In the genomic region with DNA sequence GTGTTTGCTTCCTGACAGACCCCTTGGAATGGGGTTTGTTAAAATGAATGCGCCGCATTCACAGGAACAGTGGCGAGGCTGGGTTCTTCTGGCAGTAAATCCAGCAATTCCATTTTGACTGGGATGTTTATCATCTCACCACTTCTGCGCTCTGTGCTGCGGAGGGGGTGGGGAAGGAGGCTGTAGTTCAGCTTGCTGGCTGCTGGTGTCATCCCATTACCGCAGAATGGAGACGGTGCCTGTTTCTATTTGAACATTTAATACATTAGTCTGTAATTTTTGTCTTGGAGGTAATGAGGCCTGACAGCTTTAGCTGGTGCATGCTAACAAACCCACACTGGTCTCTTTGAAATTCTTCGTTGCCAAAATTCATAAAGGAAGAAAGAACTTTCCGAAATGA, we compare ENCODE assay signal across 9 mouse cellular contexts.
DNase-seq lines count a peak whose midpoint lies in the region; ATAC-seq and TF ChIP-seq lines count a peak whose summit lies in the region.
"Had no signal": no experiment of that assay in that cellular context is flagged by ENCODE, and none has a peak within 500 bp of the region (broad histone marks: within the 10 kb centered on the region; RNA-seq: fewer than 3 reads in every experiment).

No protein-coding gene starts in this region.

- H3K27ac ChIP-seq in liver, embryonic 14.5 days: no peak overlapping the region
- no peak overlapping the region for H3K27ac ChIP-seq in liver, embryonic 12.5 days
- H3K27ac ChIP-seq in neural tube, embryonic 13.5 days (replicated peaks): no peak overlapping the region
- H3K27ac ChIP-seq: macrophage had no signal

- peak; percentile 12; the same call in 1 of the 2 replicates for TF ChIP-seq CTCF in liver, embryonic 14.5 days (IDR thresholded peaks at IDR 0.05; ENCODE audit: low read depth)

- H3K4me3 ChIP-seq in liver, embryonic 14.5 days (ENCODE audit: insufficient read depth in 1 of 2, low read depth in 2 of 2, low read length in 2 of 2): no peak overlapping the region
- no peak overlapping the region for H3K4me3 ChIP-seq in liver, embryonic 12.5 days
- no peak overlapping the region; the same call in 1 of the 2 replicates for H3K4me3 ChIP-seq in neural tube, embryonic 13.5 days

- no peak overlapping the region for H3K4me2 ChIP-seq in liver, embryonic 14.5 days (ENCODE audit: low read depth)
- no peak overlapping the region for H3K4me2 ChIP-seq in liver, embryonic 12.5 days
- peak overlapping the region; percentile 36 for H3K4me2 ChIP-seq in neural tube, embryonic 13.5 days

- no peak for TF ChIP-seq EP300 in liver, embryonic 14.5 days (IDR thresholded peaks at IDR 0.05; ENCODE audit: low read depth)

- no peaks in the 10 kb centered on the region for H3K4me1 ChIP-seq in liver, embryonic 14.5 days (replicated peaks; ENCODE audit: control insufficient read depth in 2 of 2, insufficient read depth in 2 of 2, low read length in 1 of 2)
- H3K4me1 ChIP-seq in liver, embryonic 12.5 days: no peaks in the 10 kb centered on the region
- peaks cover 9% of the 10 kb centered on the region for H3K4me1 ChIP-seq in neural tube, embryonic 13.5 days (replicated peaks)

- H3K9me3 ChIP-seq in liver, embryonic 14.5 days (ENCODE audit: control insufficient read depth, low read length): no peaks in the 10 kb centered on the region
- H3K9me3 ChIP-seq in liver, embryonic 12.5 days (replicated peaks): no peaks in the 10 kb centered on the region
- H3K9me3 ChIP-seq in neural tube, embryonic 13.5 days: no peaks in the 10 kb centered on the region

- H3K36me3 ChIP-seq in liver, embryonic 14.5 days (replicated peaks; ENCODE audit: control insufficient read depth, insufficient read depth, low read depth): no peaks in the 10 kb centered on the region
- H3K36me3 ChIP-seq in liver, embryonic 12.5 days: no peaks in the 10 kb centered on the region
- no peaks in the 10 kb centered on the region for H3K36me3 ChIP-seq in neural tube, embryonic 13.5 days

- no peaks in the 10 kb centered on the region for H3K27me3 ChIP-seq in liver, embryonic 14.5 days (ENCODE audit: control insufficient read depth, insufficient read depth, low read length)
- no peaks in the 10 kb centered on the region for H3K27me3 ChIP-seq in liver, embryonic 12.5 days (replicated peaks)
- H3K27me3 ChIP-seq in neural tube, embryonic 13.5 days: no peaks in the 10 kb centered on the region

- no peak overlapping the region for H3K9ac ChIP-seq in liver, embryonic 14.5 days (replicated peaks)
- H3K9ac ChIP-seq in liver, embryonic 12.5 days: no peak overlapping the region
- H3K9ac ChIP-seq in neural tube, embryonic 13.5 days: no peak overlapping the region

- WGBS in liver, embryonic 14.5 days (ENCODE audit: insufficient replicate concordance): 60% methylated on average over 9 of the region's 9 CpGs
- WGBS in liver, embryonic 12.5 days (ENCODE audit: insufficient replicate concordance): 44% methylated on average over 9 of the region's 9 CpGs
- 26% methylated on average over 9 of the region's 9 CpGs for WGBS in neural tube, embryonic 13.5 days

- no peak for ATAC-seq in liver, embryonic 14.5 days (ENCODE audit: insufficient read depth)
- no peak for ATAC-seq in liver, embryonic 12.5 days
- ATAC-seq in neural tube, embryonic 13.5 days (ENCODE audit: low read depth): peak; percentile 92

- no peak for DNase-seq in liver, embryonic 14.5 days (ENCODE audit: low read depth in 3 of 3, low spot score in 3 of 3)
- DNase-seq in cerebellum, postnatal 14 days: peak; percentile 81
- DNase-seq in frontal cortex, postnatal 10 days (ENCODE audit: low spot score in 2 of 2): peak; percentile 67 to 69
- peak; percentile 77 to 82 for DNase-seq in layer of hippocampus, postnatal 10 days (ENCODE audit: low spot score in 2 of 2)
- DNase-seq in T-cell, adult 2 months (ENCODE audit: low spot score): no peak
- DNase-seq in heart, adult 11 months: no peak

Comparison
In these comparisons a context has a peak if more than half of its experiments do, and no peak if none do; other contexts are left out.
1. DNase-seq: peak in cerebellum, postnatal 14 days (2 of 2), frontal cortex, postnatal 10 days (2 of 2) and layer of hippocampus, postnatal 10 days (2 of 2); none in liver, embryonic 14.5 days (0 of 3), T-cell, adult 2 months (single experiment) and heart, adult 11 months (single experiment).